Mouse (Mus musculus): ENCODE results near the gene Prtn3.

DNA sequence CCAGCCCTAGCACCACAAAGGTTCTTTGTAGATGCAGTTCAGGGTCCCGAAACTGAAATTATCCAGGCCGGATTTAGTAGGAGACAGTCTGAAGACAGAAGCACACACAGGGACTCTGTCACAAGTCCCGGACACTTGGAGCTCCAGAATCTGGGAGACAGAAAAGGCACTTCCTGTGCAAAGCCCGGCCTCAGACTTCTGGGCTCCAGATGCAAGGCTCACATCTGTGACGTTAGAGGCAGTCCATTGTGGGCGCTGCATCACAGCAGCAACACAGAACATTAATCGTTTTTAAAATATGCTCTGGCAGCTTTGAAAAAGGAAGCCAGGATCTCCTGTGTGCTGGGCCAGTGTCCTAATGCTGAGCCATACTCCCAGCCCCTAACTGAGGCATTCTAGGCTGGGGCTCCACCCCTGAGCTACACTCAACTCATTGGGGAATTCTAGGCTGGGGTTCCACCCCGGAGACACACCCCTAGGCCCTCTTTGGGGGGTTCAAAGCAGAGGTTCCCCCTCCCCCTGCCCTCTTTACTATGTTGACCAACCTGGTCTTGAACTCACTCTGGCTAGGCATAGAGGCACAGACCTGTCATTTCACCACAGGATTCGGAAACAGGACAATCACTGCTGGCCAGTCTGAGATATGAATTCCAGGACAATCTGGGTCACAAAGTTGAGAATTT lies 22.0 kb upstream of the Prtn3 start:
- TF ChIP-seq CTCF (IDR thresholded peaks at IDR 0.05) (no peak), POLR2A (IDR thresholded peaks at IDR 0.05; ENCODE audit: insufficient read depth, low read depth, low read length) (peak; percentile 59), EP300 (IDR thresholded peaks at IDR 0.05; ENCODE audit: insufficient read depth, low read depth, low read length) (0 out of 2 replicates have a peak, but pooled peaks have one; percentile 54)
